8 mouse cellular contexts compared by ENCODE assay signal in the genomic region with DNA sequence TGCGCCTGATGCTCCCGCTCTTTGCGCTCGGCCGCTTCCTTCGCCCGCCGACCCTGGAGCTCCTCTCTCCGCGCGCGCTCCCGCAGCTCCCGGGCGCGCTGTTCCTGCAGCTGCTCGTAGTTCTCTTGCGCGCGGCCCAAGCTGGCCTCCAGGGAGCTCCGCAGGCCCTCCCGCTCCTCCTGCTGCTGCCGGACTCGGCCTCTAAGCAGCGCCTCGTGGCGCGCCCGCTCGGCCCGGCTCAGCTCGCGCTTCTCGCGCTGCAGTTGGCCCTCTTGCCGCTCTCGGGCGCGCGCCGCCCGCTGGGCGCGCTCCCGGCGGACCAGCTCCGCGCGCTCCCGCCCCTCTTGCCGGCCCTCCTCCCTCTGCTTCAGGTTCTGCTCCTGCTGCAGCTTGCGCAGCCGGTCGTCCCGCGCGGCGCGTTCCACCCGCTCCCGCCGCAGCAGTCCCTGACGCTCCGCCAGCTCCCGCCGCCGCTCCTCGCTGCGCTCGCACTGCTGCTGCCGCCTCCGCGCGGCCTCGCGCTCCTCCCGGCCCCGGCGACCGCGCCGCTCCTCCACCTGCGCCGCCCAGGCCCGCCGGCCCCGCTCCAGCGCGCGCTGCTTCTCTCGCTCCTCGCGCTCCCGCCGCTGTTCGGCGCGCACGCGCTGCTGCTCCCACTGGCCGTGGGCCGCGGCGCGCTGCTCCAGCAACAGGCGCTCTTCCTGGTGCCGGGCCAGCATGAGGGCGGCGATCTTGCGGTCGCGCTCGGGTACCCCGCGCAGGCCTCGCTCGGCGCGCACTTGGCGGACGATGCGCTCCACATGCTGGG. TPM values are rescaled to one million over a fixed set of nuclear protein-coding genes. Genes with fewer than 3 reads are reported as not detected.
DNase-seq lines count a peak whose midpoint lies in the region; ATAC-seq and TF ChIP-seq lines count a peak whose summit lies in the region.

No protein-coding gene starts in this region.

- ATAC-seq in G1E (ENCODE audit: extremely low read depth, insufficient number of reproducible peaks, low FRiP score, poor library complexity, severe bottlenecking): no peak
- ATAC-seq in hindbrain, embryonic 15.5 days (ENCODE audit: low FRiP score, low read depth): peak; percentile 10; the same call in 1 of the 2 replicates
- peak; percentile 46; the same call in 1 of the 2 replicates for ATAC-seq in liver, embryonic 12.5 days

- no peaks in the 10 kb centered on the region for H3K36me3 ChIP-seq in G1E (replicated peaks)
- peaks cover 55% of the 10 kb centered on the region for H3K36me3 ChIP-seq in hindbrain, embryonic 15.5 days
- H3K36me3 ChIP-seq in liver, embryonic 12.5 days: no peaks in the 10 kb centered on the region

- H3K4me3 ChIP-seq in G1E (ENCODE audit: low read depth, low read length): peak overlapping the region; percentile 15; the same call in 1 of the 2 replicates
- peak overlapping the region; percentile 61 for H3K4me3 ChIP-seq in hindbrain, embryonic 15.5 days
- H3K4me3 ChIP-seq in liver, embryonic 12.5 days: peak overlapping the region; percentile 52

- peak overlapping the region; percentile 29 for H3K9ac ChIP-seq in hindbrain, embryonic 15.5 days
- no peak overlapping the region; the same call in 1 of the 2 replicates for H3K9ac ChIP-seq in liver, embryonic 12.5 days

- peak overlapping the region; percentile 68 for H3K4me2 ChIP-seq in hindbrain, embryonic 15.5 days
- H3K4me2 ChIP-seq in liver, embryonic 12.5 days: peak overlapping the region; percentile 77

- peak overlapping the region; percentile 94 for H3K27ac ChIP-seq in hindbrain, embryonic 15.5 days (replicated peaks)
- no peak overlapping the region for H3K27ac ChIP-seq in liver, embryonic 12.5 days

- peaks cover 47% of the 10 kb centered on the region for H3K27me3 ChIP-seq in G1E (ENCODE audit: insufficient read depth, low read length)
- no peaks in the 10 kb centered on the region for H3K27me3 ChIP-seq in hindbrain, embryonic 15.5 days
- H3K27me3 ChIP-seq in liver, embryonic 12.5 days (replicated peaks): peaks cover 97% of the 10 kb centered on the region

- H3K4me1 ChIP-seq in G1E (ENCODE audit: insufficient read depth, low read depth, low read length): no peaks in the 10 kb centered on the region
- peaks cover 33% of the 10 kb centered on the region for H3K4me1 ChIP-seq in hindbrain, embryonic 15.5 days (replicated peaks)
- H3K4me1 ChIP-seq in liver, embryonic 12.5 days: peaks cover 25% of the 10 kb centered on the region

- WGBS in hindbrain, embryonic 15.5 days: 15% methylated on average over 120 of the region's 122 CpGs
- WGBS in liver, embryonic 12.5 days (ENCODE audit: insufficient replicate concordance): under 1% methylated on average over 111 of the region's 122 CpGs

- peaks cover 33% of the 10 kb centered on the region for H3K9me3 ChIP-seq in G1E (replicated peaks)
- H3K9me3 ChIP-seq in hindbrain, embryonic 15.5 days: no peaks in the 10 kb centered on the region
- no peaks in the 10 kb centered on the region for H3K9me3 ChIP-seq in liver, embryonic 12.5 days (replicated peaks)

- no peak for TF ChIP-seq CTCF in G1E (IDR thresholded peaks at IDR 0.05; ENCODE audit: low read depth, low read length)

- no peak for DNase-seq in G1E (ENCODE audit: low spot score)
- DNase-seq in cerebellum, adult 11-12 months: peak; percentile 64
- peak; percentile 80 for DNase-seq in forelimb bud, embryonic 11.5 days (ENCODE audit: low read depth, low spot score)
- peak; percentile 81 for DNase-seq in neural tube, embryonic 10.5 days (ENCODE audit: extremely low spot score, low spot score)
- peak; percentile 59 for DNase-seq in urinary bladder, adult 2 months (ENCODE audit: low spot score)
- DNase-seq in left cerebral cortex, adult 11 months (ENCODE audit: low spot score): no peak

RNA-seq across cellular contexts. Expression of gene Ccdc177, which starts 2.5 kb away (rescaled TPM):
- total RNA-seq in G1E (2014; fragmentation: Nextera tagmentation) (not detected in 2 replicates), G1E (2017) (0.06 and 0.11 TPM in 2 replicates)
- not detected in 2 replicates for polyA plus RNA-seq in G1E (2012)
- polyA plus RNA-seq in hindbrain, embryonic 15.5 days (2015; fragmentation: Nextera tagmentation; extraction: Ambion mirVana): 4.0 and 4.4 TPM in 2 replicates
- polyA plus RNA-seq in liver, embryonic 12.5 days (2016; fragmentation: Nextera tagmentation; extraction: Ambion mirVana): not detected in 2 replicates
- polyA plus RNA-seq in urinary bladder, adult 2 months (2012; rRNA removed): 0.01 TPM in 2 replicates

RNA-seq across cellular contexts. Expression of gene Susd6, which starts 32.4 kb away (rescaled TPM):
- 123 and 135 TPM in 2 replicates for total RNA-seq in G1E (2014; fragmentation: Nextera tagmentation)
- 66.4 and 66.6 TPM in 2 replicates for total RNA-seq in G1E (2017)
- 24.0 and 29.6 TPM in 2 replicates for polyA plus RNA-seq in G1E (2012)
- polyA plus RNA-seq in hindbrain, embryonic 15.5 days (2015; fragmentation: Nextera tagmentation; extraction: Ambion mirVana): 12.6 and 13.1 TPM in 2 replicates
- polyA plus RNA-seq in liver, embryonic 12.5 days (2016; fragmentation: Nextera tagmentation; extraction: Ambion mirVana): 15.0 and 15.9 TPM in 2 replicates
- polyA plus RNA-seq in urinary bladder, adult 2 months (2012; rRNA removed): 45.8 and 47.4 TPM in 2 replicates

Comparison
In these comparisons a context has a peak if more than half of its experiments do, and no peak if none do; other contexts are left out.
1. DNase-seq: peak in cerebellum, adult 11-12 months (single experiment), forelimb bud, embryonic 11.5 days (single experiment), neural tube, embryonic 10.5 days (single experiment) and urinary bladder, adult 2 months (single experiment); none in G1E (single experiment) and left cerebral cortex, adult 11 months (single experiment).
2. Peak in every context shown above with its lines, with median percentiles within 50 percentile points of each other: H3K4me3 ChIP-seq.